Mouse (Mus musculus): ENCODE results near the gene Sigirr. TPM values are rescaled to one million over a fixed set of nuclear protein-coding genes. Genes with fewer than 3 reads are reported as not detected.

Gene Sigirr
- polyA plus RNA-seq, 1 experiment from 2014 or later = 16.5 TPM

GRCm38 (mm10) chr7:141072017-141072745 is 28.2 kb downstream of the Sigirr start:
- H3K9ac ChIP-seq = no peak overlapping the region
- no peaks in the 10 kb centered on the region for H3K9me3 ChIP-seq (replicated peaks)
- no peaks in the 10 kb centered on the region for H3K36me3 ChIP-seq
- no peak for ATAC-seq
- H3K27me3 ChIP-seq (replicated peaks) = peaks cover 84% of the 10 kb centered on the region
- no peak overlapping the region for H3K27ac ChIP-seq
- 17% methylated on average over 23 of the region's 23 CpGs for WGBS (ENCODE audit: insufficient replicate concordance)
- H3K4me2 ChIP-seq = peak overlapping the region; percentile 20
- peaks cover 21% of the 10 kb centered on the region; the same call in 1 of the 2 replicates for H3K4me1 ChIP-seq
- H3K4me3 ChIP-seq = no peak overlapping the region

- H3K4me1 ChIP-seq = peaks cover 21% of the 10 kb centered on the region; the same call in 1 of the 2 replicates
- WGBS (ENCODE audit: insufficient replicate concordance) = 3% methylated on average over 51 of the region's 51 CpGs
- H3K4me2 ChIP-seq = peak overlapping the region; percentile 60
- H3K9me3 ChIP-seq (replicated peaks) = no peaks in the 10 kb centered on the region
- H3K4me3 ChIP-seq = peak overlapping the region; percentile 29
- ATAC-seq = no peak
- no peak overlapping the region for H3K27ac ChIP-seq
- no peak overlapping the region for H3K9ac ChIP-seq
- peaks cover 93% of the 10 kb centered on the region for H3K27me3 ChIP-seq (replicated peaks)
- no peaks in the 10 kb centered on the region for H3K36me3 ChIP-seq
Observed at GRCm38 (mm10) chr7:141070058-141070862, 30.1 kb downstream of the Sigirr start.

GRCm38 (mm10) chr7:141068351-141068750 is 32.0 kb downstream of the Sigirr start:
- Histone ChIP-seq H3K27me3 (replicated peaks) (peaks cover 95% of the 10 kb centered on the region), H3K4me1 (peaks cover 35% of the 10 kb centered on the region), H3K27ac (no peak overlapping the region), H3K4me2 (no peak overlapping the region), H3K4me3 (no peak overlapping the region), H3K9me3 (replicated peaks) (no peaks in the 10 kb centered on the region), H3K36me3 (no peaks in the 10 kb centered on the region), H3K9ac (no peak overlapping the region)
- WGBS (ENCODE audit: insufficient replicate concordance) = 47% methylated on average over 19 of the region's 19 CpGs
- ATAC-seq = no peak

GRCm38 (mm10) chr7:141064576-141064975 is 35.8 kb downstream of the Sigirr start:
- H3K27ac ChIP-seq = no peak overlapping the region

GRCm38 (mm10) chr7:141064175-141064574 is 36.2 kb downstream of the Sigirr start:
- peak; percentile 16; the same call in 1 of the 2 replicates for ATAC-seq
- Histone ChIP-seq H3K27ac (no peak overlapping the region), H3K27me3 (replicated peaks) (peaks cover 97% of the 10 kb centered on the region), H3K4me1 (peaks cover 46% of the 10 kb centered on the region), H3K4me3 (no peak overlapping the region), H3K4me2 (no peak overlapping the region), H3K9me3 (replicated peaks) (no peaks in the 10 kb centered on the region), H3K9ac (no peak overlapping the region), H3K36me3 (no peaks in the 10 kb centered on the region)
- 26% methylated on average over 7 of the region's 7 CpGs for WGBS (ENCODE audit: insufficient replicate concordance)

More at GRCm38 (mm10) chr7:141064576-141064975, 35.8 kb downstream of the Sigirr start:
- 61% methylated on average over 7 of the region's 7 CpGs for WGBS (ENCODE audit: insufficient replicate concordance)
- ATAC-seq = no peak
- peaks cover 95% of the 10 kb centered on the region for H3K27me3 ChIP-seq (replicated peaks)
- H3K4me3 ChIP-seq = no peak overlapping the region
- no peaks in the 10 kb centered on the region for H3K9me3 ChIP-seq (replicated peaks)
- no peak overlapping the region for H3K4me2 ChIP-seq
- H3K9ac ChIP-seq = no peak overlapping the region
- no peaks in the 10 kb centered on the region for H3K36me3 ChIP-seq
- H3K4me1 ChIP-seq = peaks cover 46% of the 10 kb centered on the region

GRCm38 (mm10) chr7:141063353-141063752 is 37.0 kb downstream of the Sigirr start:
- H3K4me3 ChIP-seq = no peak overlapping the region
- no peak overlapping the region for H3K27ac ChIP-seq
- peaks cover 97% of the 10 kb centered on the region for H3K27me3 ChIP-seq (replicated peaks)
- H3K36me3 ChIP-seq = no peaks in the 10 kb centered on the region
- no peak for ATAC-seq
- H3K9me3 ChIP-seq (replicated peaks) = no peaks in the 10 kb centered on the region
- WGBS (ENCODE audit: insufficient replicate concordance) = 71% methylated on average over 3 of the region's 3 CpGs
- no peak overlapping the region for H3K4me2 ChIP-seq
- H3K4me1 ChIP-seq = peaks cover 46% of the 10 kb centered on the region
- no peak overlapping the region for H3K9ac ChIP-seq

GRCm38 (mm10) chr7:141062525-141062924 is 37.8 kb downstream of the Sigirr start:
- no peak overlapping the region for H3K4me2 ChIP-seq
- no peak overlapping the region for H3K27ac ChIP-seq
- H3K9me3 ChIP-seq (replicated peaks) = no peaks in the 10 kb centered on the region
- ATAC-seq = no peak
- H3K4me3 ChIP-seq = no peak overlapping the region
- peaks cover 46% of the 10 kb centered on the region for H3K4me1 ChIP-seq
- 25% methylated on average over 7 of the region's 7 CpGs for WGBS (ENCODE audit: insufficient replicate concordance)
- H3K27me3 ChIP-seq (replicated peaks) = peaks cover 97% of the 10 kb centered on the region
- no peaks in the 10 kb centered on the region for H3K36me3 ChIP-seq
- no peak overlapping the region for H3K9ac ChIP-seq

GRCm38 (mm10) chr7:141061269-141061692 is 39.1 kb downstream of the Sigirr start:
- no peak overlapping the region for H3K27ac ChIP-seq
- H3K4me3 ChIP-seq = peak overlapping the region; percentile 54
- no peaks in the 10 kb centered on the region for H3K9me3 ChIP-seq (replicated peaks)
- H3K4me2 ChIP-seq = peak overlapping the region; percentile 78
- ATAC-seq = no peak
- H3K36me3 ChIP-seq = no peaks in the 10 kb centered on the region
- H3K9ac ChIP-seq = peak overlapping the region; percentile 47
- WGBS (ENCODE audit: insufficient replicate concordance) = 5% methylated on average over 37 of the region's 37 CpGs
- peaks cover 46% of the 10 kb centered on the region for H3K4me1 ChIP-seq
- H3K27me3 ChIP-seq (replicated peaks) = peaks cover 95% of the 10 kb centered on the region

- WGBS (ENCODE audit: insufficient replicate concordance) = 3% methylated on average over 72 of the region's 72 CpGs
- Histone ChIP-seq H3K9me3 (replicated peaks) (0 out of 2 replicates have a peak, but pooled peaks cover 3% of the 10 kb centered on the region), H3K4me3 (peak within 1 kb of the TSS; percentile 54), H3K4me1 (peaks cover 46% of the 10 kb centered on the region), H3K4me2 (peak within 1 kb of the TSS; percentile 78), H3K36me3 (no peaks in the 10 kb centered on the region), H3K27me3 (replicated peaks) (peaks cover 91% of the 10 kb centered on the region), H3K9ac (peak within 1 kb of the TSS; percentile 47), H3K27ac (no peak within 1 kb of the TSS)
- peak; percentile 40; the same call in 1 of the 2 replicates for ATAC-seq
Observed at GRCm38 (mm10) chr7:141060426-141061242, 39.7 kb downstream of the Sigirr start, which contains the start of gene B4galnt4. Gene B4galnt4 (plus strand): TSS chr7:141061104.

GRCm38 (mm10) chr7:141059929-141060328 is 40.4 kb downstream of the Sigirr start:
- Histone ChIP-seq H3K9ac (no peak overlapping the region), H3K27me3 (replicated peaks) (peaks cover 84% of the 10 kb centered on the region), H3K27ac (no peak overlapping the region), H3K4me2 (0 out of 2 replicates have a peak overlapping the region, but pooled peaks have one; percentile 78), H3K4me1 (peaks cover 45% of the 10 kb centered on the region), H3K36me3 (no peaks in the 10 kb centered on the region), H3K9me3 (replicated peaks) (0 out of 2 replicates have a peak, but pooled peaks cover 3% of the 10 kb centered on the region), H3K4me3 (peak overlapping the region; percentile 54; the same call in 1 of the 2 replicates)
- peak; percentile 64 for ATAC-seq
- 53% methylated on average over 2 of the region's 2 CpGs for WGBS (ENCODE audit: insufficient replicate concordance)

GRCm38 (mm10) chr7:141058601-141059341 is 41.6 kb downstream of the Sigirr start:
- Histone ChIP-seq H3K4me3 (no peak overlapping the region), H3K27ac (no peak overlapping the region), H3K36me3 (no peaks in the 10 kb centered on the region), H3K27me3 (replicated peaks) (peaks cover 82% of the 10 kb centered on the region), H3K4me2 (no peak overlapping the region), H3K9ac (no peak overlapping the region), H3K4me1 (peaks cover 36% of the 10 kb centered on the region), H3K9me3 (replicated peaks) (0 out of 2 replicates have a peak, but pooled peaks cover 3% of the 10 kb centered on the region)
- ATAC-seq = no peak
- 59% methylated on average over 14 of the region's 14 CpGs for WGBS (ENCODE audit: insufficient replicate concordance)

All from liver, embryonic 12.5 days (tissue).